Mouse (Mus musculus): ENCODE measurements at regions not wholly inside any gene's neighbourhood (a gene's known extent, or its start where the extent isn't known, plus 50 kb on each side); places are given as distances from the start of the nearest gene placed in this dataset.

DNA sequence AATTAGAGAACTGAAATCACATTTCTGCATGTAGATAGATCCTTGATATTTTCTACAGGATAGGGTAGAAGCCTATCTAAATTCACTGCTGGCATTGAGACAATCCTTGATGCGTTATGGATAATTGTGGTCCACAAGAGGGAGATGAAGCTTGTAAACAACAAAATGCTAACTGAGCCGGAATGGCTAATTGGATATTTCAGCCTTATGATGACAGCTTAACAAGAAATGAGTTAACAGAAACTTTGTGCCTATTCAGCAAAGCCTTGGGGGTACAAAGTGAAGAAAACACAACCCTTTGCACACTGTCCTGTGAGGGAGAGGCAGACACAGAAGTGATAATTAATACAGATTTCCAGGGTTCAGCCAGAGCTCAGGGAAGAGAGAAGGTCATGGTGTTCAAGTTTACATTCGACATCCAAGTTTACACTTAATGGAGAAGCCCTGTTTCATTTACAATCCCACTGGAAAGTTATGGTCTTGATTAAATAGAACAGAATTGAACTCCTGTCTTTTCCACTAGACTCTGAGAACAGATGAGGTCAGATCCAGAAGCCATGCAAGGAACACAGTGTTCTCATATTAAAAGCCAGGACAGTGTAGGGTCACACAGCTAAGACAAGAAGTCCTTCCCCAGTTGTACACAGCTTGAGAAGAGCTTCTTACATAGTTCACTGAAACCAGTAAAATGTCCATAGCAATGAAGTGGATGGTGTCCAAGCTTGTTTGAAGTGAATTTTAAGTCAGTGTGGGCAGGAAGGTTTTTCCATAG lies 377.3 kb upstream of the Cd180 start:
- DNase-seq (ENCODE audit: low spot score in 2 of 2), result no peak
- intact Hi-C loops (cut with DNase I), result no loop called here

DNA sequence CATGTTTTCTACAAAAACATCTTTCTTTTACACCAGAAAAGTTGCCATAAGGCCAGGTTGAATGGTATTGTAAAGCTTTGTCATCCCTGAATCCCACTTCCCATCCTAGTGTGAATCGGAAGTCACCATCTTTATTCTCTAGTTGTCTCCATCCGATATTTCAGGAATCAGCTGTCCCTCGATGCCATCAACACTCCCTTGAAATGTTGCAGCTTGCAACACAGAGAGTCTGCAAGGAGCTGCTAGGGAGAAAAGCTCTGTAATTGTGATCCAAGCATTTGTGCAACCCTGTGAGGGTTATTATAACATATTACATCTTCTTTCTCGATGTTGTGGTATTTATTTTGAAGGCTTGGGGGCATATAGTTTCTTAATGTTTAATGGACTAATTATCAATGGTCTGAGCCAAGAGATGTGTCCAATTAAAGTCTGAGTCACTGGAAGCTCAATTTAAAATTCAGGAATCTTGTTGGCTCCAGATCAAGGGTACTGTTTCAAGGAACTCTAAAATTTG lies 374.4 kb upstream of the Cd180 start:
- intact Hi-C loops (cut with DNase I), result no loop called here
- no peak for DNase-seq (ENCODE audit: low spot score in 2 of 2)

DNA sequence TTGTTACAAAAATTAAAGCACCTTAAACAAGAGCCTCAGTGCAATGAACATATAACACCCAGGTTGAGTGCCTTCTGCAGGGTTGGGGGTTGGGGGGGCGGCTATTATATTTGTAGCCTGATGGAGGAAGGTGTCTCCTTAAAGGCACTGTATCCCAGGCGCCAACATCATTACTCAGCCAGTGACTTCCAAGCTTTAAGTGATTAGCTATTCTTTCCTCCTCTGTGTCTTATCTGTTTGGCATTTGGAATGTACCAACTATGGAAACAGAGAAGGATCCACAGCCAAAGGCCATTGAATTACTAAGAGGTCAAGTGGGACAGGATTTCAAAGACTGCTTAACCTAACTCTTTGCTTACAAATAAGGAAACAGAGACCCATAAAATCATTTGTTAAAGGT lies 373.9 kb upstream of the Cd180 start:
- intact Hi-C loops (cut with DNase I), result no loop called here
- no peak for DNase-seq (ENCODE audit: low spot score in 2 of 2)

DNA sequence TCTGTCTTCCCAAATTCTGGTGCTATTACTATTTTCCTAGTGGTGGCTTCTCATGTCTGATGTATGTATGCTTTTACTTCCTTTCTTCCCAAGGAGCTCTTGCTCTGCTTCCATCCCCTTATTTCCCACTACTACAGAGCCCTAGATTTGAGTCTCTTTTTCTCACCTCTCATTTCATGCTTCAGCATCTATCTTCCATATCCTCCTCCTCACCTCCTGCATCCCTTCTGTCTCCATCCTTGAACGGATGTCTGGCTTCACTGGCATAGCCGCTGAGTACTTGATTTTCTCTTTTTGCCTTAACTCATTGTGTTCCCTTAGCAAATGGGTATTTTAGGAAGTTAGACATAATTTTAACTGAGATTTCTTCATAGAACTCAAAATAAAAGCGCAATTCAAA lies 369.5 kb upstream of the Cd180 start:
- peak in 1 of 2 experiments; percentile 20 for DNase-seq (ENCODE audit: low spot score in 2 of 2)
- intact Hi-C loops (cut with DNase I), result no loop called here

DNA sequence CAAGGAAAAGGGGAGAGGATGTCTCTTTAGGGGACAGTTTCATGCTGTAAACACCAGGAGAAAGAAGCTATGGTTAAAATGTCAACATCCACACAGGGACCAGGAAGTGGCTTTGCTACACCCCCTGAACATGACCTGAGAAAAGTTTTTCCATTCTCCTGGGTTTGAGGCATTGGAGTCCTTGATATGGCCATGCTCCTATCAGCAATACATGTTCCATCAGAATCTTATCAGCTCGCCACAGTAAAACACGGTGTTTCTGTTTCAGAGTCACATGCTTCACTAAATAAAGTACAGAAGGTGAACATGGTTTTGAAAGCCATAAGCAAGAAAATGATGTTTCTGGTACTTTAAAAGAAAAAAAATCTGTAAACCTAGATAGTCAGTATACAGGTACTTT lies 367.4 kb upstream of the Cd180 start:
- no peak for DNase-seq (ENCODE audit: low spot score in 2 of 2)
- intact Hi-C loops (cut with DNase I), result no loop called here

DNA sequence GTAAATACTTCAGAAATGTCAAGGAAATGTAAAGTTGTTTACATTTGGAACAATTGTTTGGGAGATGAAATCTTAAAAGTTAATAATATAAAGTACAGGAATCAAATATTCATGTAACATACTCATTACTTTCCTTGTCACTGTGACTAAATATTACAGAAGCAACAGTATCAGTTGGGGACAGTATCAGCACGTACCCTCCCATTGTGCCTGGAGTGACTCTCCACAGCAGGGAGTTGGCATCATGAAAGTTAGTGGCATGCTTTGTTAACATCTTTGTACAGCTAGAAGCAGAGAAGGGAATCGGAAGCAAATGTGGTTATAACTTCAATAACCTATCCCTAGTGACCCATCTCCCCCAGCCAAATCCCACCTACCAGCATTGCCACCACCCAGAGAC lies 366.8 kb upstream of the Cd180 start:
- intact Hi-C loops (cut with DNase I), result no loop called here
- DNase-seq (ENCODE audit: low spot score in 2 of 2), result no peak

DNA sequence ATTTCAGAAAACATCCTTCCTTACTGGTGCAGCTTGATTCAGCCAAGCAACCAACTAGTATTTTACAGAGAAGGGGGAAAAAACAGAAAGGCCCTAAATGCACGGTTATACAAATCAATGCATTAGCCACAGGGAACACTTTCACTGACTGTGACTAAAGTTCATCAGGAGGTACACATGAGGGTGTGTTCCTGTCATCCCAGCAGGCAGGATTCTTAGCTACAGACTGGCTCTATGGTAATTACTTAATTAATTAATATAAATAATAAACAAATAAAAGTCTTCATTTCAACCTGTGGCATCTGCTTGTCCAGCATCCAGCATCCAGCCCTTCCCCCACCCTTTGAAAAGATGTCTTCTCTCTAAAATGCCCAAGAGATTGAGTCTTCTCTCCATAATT lies 359.7 kb upstream of the Cd180 start:
- intact Hi-C loops (cut with DNase I), result no loop called here
- DNase-seq (ENCODE audit: low spot score in 2 of 2), result no peak

DNA sequence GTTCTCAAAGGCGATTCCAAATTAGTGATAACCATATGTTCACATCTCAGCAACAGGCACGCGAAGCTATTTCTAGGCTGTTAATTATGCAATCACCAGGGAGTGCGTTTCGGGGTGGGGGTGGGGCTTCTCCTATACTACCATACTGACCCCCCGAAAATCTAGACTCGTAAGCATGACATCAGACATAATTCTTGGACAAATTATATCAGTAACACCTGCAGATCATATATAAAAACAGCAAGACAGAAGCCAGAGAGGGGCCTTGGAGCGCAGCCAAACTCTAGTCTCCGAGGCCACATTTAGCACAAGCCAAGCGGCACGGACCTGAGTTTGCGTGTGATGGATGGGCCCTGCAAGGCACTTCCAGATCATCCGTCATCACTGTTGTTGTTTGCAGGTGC lies 359.2 kb upstream of the Cd180 start:
- intact Hi-C loops (cut with DNase I), result no loop called here
- peak; percentile 47 to 57 for DNase-seq (ENCODE audit: low spot score in 2 of 2)

DNA sequence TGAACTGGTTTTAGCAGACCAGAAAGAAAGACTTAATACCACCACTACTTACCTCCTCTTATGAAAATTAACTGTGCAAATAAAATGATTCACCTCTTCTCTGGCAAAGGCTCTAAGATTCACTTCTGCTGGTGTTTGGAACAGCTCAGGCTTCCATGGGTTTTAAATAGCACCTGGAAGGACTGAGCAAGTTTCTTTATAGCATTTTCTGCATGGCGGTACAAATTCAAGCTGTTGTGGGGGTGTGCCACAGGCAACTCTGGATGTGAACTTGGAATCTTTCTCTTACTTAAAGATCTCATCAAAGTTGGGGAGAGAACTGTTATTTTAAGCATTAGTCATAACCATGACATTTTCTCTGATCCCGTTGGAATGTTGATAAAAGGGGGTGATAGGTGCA lies 350.1 kb upstream of the Cd180 start:
- peak; percentile 11 to 25 for DNase-seq (ENCODE audit: low spot score in 2 of 2)

DNA sequence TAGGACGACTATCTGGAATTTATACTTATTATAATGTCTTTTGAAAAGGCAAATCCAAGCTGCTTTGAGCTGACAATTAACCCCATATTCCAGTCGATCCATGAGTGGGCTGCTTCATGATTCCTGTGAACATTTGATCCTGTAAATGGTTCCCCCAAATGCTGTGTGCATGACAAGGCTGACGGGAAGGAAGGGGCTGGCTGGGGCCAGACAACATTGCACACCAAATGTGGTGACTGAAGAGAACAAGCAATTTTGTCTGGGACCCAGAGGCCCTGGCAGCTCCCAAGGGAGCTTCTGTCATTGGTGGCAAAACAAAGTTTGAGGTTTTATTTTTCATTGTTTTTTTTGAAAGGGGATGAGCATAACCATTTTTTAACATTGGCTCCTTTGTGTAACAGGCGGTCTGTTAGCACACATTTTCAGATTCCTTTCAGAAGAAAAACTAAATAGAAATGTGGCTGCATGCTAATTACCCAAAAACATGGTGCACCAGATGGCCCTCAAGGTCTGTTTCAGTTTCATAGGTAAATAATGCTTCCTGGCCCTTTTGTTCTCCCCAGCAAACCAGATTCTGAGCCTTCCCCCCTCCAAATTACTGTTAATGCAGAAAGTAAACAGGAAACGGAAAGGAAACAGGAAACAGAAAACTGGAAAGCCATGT lies 348.6 kb upstream of the Cd180 start:
- intact Hi-C loops (cut with DNase I), result no loop called here
- peak in 1 of 2 experiments; percentile 10 for DNase-seq (ENCODE audit: low spot score in 2 of 2)

More for the DNA sequence above, 350.1 kb upstream of the Cd180 start:
- intact Hi-C loops (cut with DNase I), result no loop called here

DNA sequence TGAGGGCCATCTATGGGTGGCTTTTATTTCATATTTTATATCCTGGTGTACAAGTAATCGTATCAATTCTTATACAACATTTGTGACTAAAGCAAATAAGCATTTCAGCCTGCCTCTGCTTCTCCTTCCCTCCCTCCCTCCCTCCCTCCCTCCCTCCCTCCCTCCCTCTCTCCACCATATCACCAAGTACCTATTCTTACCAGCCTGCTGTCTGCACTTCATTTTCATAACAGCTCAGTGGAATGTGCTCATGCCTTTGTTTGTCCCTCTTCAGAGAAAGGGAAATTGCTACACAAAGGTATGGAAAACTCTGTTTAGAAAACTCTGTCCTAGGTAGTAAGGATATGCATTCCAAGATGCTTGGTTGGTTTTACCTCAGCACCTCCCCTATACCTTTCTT lies 343.9 kb upstream of the Cd180 start:
- intact Hi-C loops (cut with DNase I), result no loop called here
- no peak for DNase-seq (ENCODE audit: low spot score in 2 of 2)

DNA sequence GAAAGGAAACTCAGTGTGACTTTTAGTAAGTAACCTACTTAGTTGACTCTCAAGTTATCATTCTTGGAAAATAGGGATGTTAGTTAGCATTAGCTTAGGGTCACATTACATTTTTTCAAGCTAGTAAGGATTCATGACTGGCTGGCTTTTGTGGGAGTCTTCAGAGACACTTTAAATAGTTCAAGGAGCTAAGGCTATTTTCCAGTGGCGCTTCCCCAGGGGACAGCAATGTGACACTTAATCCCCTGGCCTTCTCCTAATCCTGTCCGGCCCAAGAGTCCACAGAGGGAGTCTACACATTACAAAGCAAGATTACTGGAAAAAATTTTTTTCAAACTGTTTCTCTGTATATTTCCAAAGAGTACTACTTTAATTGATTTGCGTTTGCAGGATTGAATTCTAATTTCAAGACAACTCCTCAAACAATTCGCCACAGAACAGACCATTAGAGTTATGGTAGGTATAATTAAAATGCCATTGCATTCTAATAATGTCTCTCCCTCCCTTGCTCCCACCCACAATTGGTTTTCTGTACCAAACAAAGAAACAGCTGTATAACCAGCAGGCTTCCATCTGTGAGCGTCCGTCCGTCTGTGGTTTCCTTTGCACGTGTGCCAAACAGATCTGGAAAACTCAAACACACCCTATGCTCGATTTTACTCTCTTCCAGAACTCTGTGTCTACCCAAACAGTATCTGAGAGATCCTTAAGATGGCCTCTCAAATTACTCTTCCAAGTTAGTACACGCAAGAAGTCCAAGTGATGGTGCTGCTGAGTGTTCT lies 341.1 kb upstream of the Cd180 start:
- no peak for DNase-seq (ENCODE audit: low spot score in 2 of 2)
- intact Hi-C loops (cut with DNase I), result no loop called here

DNA sequence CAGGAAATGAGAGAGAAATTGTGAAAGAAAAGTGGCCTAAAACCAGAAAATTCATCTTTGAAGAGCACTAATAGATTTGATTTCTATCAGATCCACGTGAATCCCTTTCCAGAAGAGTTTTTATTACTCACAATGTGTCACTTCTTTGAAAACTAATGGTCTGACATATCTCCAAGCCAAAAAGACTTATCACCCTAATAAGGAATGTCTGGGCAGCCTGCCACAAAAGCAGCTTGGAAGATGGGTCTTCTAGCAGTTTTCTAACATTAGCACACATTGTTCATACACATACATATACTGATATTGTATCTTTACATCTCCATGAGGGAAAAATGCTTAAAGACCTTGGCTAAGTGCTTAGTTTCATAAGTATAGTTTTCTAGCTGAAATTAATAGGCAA lies 337.8 kb upstream of the Cd180 start:
- intact Hi-C loops (cut with DNase I), result no loop called here
- DNase-seq (ENCODE audit: low spot score in 2 of 2), result no peak

DNA sequence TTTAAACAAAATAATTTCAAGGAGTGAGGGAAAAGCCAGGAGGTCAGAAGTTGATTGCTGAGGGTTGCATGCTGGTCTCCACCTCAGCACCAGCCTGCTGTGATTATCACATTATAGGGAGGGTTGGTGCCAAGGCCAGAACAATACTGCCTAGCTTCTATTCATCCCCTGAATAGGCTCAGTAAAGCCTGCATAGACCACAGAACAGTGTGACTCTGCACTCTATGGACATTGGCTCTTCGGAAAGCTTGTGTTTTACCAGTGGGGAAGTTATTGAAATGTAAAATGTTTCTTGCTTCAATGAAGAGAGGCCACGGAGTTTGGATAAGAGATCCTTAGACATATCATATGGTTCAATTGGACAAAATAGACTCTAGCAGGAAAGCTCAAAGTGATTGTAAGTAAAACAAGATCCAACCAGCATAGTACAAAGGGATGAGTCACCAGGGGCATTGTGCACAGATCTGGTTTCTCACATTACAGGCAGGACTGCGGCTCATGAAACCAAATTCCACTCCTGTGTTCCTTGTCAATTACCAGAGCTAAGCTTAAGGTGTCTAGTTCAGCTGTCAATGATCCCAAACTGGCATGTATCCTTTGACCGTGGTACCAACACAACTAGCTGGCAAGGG lies 320.8 kb upstream of the Cd180 start:
- intact Hi-C loops (cut with DNase I), result no loop called here
- no peak for DNase-seq (ENCODE audit: low spot score in 2 of 2)

DNA sequence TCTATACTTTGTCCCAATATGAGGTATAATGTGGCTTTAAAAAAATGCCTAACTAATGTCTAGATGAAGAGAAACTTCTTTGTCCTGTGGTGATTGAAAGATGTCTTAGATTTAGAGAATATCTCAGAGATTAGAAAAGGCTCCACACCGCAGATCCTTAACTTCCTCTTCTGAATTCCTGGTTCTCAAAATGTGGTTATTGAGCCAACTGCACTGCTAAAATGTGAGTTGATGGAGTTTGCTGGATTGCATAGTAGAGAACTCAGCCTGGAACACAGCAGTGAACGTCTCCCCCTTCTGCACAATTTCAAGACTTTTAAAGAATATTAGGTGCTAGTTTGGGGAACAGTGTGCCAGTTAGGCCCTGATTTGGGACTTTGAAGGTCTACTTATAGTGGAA lies 312.7 kb upstream of the Cd180 start:
- intact Hi-C loops (cut with DNase I), result no loop called here
- DNase-seq (ENCODE audit: low spot score in 2 of 2), result no peak

DNA sequence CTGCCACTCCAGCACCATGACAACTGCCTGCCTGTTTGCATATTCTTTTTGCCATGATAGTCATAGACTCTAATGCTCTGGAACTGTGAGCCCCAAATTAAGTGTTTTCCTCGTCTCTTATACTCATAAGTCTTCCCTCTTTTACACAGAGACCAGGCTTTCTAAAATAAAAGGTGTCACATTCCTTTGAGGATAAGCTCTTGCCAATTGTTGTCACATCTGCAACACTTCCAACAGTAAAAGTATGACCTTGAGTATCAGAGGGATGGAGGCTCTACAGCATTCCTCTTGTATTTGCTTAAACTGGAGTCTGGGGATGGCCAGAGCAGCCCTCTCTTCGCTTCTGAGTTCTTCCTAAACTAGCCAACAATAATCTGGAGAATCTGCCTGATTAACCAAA lies 301.4 kb upstream of the Cd180 start:
- DNase-seq (ENCODE audit: low spot score in 2 of 2), result no peak

DNA sequence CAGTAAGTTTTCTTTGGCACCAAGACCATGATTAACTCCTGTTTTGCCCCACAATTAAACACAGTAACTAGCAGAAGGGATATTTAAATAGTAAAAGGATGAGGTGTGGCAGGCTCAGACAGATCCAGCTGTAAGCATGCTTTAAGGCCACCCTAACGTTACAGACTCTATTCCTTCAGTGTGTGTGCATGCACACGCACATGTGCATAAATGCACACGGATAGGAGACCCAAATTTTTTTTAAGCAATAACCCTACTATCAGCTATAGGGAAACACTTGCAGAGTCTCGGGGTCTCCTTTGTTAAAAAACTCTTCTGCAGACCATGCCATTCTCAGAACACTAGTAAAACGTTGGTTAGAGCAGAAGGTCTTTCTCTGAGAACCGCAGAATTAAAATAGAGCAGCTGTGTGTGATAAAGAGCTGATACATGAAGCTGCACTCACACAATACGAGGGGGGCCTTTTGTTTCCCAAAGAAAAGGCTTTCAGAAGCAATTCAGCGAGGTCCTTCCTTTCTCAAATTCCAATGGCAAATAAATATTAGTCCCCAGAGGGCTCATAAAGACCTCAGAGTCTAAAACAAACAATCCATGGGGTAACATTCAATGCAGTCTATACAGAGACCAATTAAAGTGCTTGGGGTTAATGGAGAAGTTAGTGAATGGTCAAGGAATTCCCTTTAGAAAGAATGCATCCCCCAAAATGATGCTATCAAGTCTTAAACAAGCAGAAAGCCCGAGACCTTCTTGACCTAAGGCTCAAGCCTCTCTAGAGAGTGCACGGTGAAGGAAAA lies 300.3 kb upstream of the Cd180 start:
- no peak for DNase-seq (ENCODE audit: low spot score in 2 of 2)
- intact Hi-C loops (cut with DNase I), result no loop called here

More for the DNA sequence above, 301.4 kb upstream of the Cd180 start:
- intact Hi-C loops (cut with DNase I), result no loop called here

DNA sequence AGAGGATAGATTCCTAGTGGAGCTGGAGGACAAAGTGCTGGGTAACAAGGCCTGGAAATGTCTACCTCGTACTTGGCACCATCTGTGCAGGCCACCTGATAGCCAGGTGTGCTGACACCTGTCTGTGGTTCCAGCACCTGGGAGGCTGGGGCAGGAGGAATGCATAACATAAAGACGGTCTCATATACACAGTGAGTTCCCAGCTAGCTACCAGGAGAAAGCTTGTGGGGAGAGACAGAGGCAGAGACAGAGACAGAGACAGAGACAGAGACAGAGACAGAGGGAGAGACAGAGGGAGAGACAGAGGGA lies 299.7 kb upstream of the Cd180 start:
- no peak for DNase-seq (ENCODE audit: low spot score in 2 of 2)
- intact Hi-C loops (cut with DNase I), result no loop called here

DNA sequence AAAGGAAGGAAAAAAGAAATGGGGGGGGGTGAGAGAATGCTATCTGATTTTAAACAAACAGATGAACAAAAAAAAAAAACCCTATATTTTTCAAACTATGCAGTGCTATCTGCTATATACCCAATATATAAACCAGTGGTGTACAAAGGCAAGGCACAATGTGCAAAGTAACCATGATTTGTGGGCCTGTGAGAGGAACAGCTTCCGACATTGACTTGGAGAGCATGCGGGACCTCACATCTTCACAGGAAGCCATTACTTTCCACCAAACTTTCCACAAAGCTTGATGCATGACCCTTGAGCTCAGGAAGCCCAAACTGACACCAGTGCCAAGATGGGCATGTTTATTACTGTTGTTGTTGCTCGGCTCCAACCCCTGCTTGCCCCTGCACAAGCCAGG lies 299.3 kb upstream of the Cd180 start:
- no peak for DNase-seq (ENCODE audit: low spot score in 2 of 2)
- intact Hi-C loops (cut with DNase I), result no loop called here
